Mouse (Mus musculus) cerebellum, postnatal 36 days (tissue): ENCODE data around the gene Dusp3.

Experiments
- DNase-seq, 2 experiments: peaks; one replicate each; pipeline ENCODE4 v3.0.0; 2021 to 2022; ENCODE audit warnings: mixed read lengths in 2 of 2

The Dusp3 gene

GRCm38 (mm10) chr11:101986913-101987312 is at the start of gene Dusp3:
Dusp3 (minus strand) TSS chr11:101987013.
- no peak for DNase-seq

DNA sequence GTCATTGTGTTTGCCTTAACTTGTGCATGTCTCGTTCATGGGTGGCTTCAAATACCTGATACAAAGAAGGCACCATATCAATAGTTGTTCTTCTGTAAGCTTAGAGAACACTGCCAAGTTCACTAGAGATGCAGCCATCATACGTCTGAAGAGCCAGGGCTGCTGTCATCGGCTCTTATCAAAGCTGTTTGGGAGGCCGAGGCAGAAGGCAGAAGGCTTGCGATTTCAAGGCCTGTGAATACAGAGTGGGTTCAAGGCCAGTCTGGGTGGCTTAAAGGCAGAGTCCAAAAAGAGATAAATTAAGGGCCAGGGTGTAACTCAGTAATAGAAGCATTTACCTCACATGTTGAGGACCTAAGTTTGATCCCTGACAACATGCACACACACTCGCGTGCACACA is 49.5 kb upstream of the Dusp3 start:
- no peak for DNase-seq

- DNase-seq: no peak
These were observed 48.7 kb upstream of the Dusp3 start for GRCm38 (mm10) chr11:102035456-102035960.

DNA sequence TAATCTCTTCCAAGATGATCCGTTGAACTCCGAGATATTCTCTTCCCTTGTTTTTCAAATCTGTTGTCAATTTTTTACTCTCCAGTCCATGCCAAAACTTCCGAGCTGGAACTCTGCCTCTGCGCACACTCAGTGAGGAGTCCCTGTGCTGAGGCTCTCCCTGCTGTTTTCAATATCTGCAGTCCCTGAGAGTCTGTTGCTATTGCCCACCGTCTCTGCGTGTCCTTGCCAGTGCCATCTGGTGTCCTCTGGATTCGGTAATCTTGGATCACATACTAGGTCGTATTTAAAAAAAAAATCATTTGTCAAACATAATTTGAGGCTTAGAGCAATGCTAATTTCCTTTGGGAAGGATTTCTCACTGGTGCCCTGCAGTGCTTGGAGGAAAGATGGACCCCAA is 48.1 kb upstream of the Dusp3 start:
- peak; percentile 85 to 89 for DNase-seq

DNA sequence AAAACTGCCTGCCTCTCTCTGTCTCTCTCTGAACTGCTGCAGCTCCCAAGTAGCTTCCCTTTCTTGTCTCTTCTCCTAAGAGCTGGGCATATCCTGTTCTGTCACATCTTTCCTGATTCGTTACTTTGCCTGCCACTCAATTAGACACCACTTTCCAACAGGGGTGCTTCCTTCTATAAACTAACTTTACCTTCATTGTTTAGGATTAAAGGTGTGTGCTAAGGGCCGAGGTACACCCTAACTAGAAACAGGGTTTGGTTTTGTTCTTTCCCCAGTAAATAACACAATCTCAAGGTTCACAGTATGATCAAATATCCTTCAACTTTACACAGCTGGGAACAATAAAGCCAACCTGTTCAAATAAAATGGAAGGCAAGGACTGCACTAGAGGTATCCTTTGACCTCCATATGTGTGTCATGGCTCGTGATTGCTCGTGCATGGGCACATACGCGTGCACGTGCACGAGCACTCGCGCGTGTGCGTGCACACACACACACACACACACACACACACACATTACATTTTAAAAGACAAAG is 46.3 kb upstream of the Dusp3 start:
- DNase-seq: no peak

GRCm38 (mm10) chr11:102031149-102031548 is 44.3 kb upstream of the Dusp3 start:
- peak; percentile 96 to 100 for DNase-seq

DNA sequence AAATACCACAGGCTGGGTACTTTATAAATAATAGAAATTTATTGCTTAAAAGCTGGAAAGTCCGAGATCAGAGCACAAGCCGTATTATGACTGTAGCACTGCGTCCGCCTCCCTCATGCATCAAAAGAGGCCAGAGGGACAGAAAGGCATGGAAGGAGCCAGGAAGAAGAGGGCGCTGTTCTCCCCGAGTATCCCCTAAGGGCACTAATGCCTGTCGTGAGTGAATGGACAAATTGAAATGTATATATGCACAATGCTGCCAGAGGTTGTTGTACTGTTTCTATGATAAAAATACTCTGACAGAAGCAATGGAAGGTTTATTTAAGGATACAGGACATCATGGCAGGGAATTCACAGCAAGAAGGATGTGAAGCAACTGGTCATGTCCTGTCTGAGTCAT is 43.2 kb upstream of the Dusp3 start:
- peak in 1 of 2 experiments; percentile 25 for DNase-seq

DNA sequence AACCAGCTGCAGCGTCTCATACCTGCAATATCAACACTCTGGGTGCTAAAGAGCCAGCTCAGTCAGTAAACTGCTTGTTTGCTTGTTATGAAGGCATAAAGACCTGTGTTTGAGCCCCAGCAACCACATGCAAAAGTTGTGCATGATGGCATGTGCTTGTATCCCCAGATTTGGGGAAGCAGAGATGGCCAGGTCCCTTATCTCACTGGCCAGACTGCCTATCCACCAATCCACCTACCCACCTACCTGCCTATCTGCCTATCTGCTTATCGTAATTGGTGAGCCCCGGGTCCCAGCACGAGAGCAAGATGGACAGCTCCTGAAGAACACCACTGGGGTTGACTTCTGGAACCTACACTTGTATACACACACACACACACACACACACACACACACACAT is 42.5 kb upstream of the Dusp3 start:
- peak in 1 of 2 experiments; percentile 8 for DNase-seq

- DNase-seq: peak in 1 of 2 experiments; percentile 7
These were observed 41.4 kb upstream of the Dusp3 start, which contains the start of gene Mpp3 for GRCm38 (mm10) chr11:102028087-102028816. Mpp3 (minus strand) TSS chr11:102028461.

DNA sequence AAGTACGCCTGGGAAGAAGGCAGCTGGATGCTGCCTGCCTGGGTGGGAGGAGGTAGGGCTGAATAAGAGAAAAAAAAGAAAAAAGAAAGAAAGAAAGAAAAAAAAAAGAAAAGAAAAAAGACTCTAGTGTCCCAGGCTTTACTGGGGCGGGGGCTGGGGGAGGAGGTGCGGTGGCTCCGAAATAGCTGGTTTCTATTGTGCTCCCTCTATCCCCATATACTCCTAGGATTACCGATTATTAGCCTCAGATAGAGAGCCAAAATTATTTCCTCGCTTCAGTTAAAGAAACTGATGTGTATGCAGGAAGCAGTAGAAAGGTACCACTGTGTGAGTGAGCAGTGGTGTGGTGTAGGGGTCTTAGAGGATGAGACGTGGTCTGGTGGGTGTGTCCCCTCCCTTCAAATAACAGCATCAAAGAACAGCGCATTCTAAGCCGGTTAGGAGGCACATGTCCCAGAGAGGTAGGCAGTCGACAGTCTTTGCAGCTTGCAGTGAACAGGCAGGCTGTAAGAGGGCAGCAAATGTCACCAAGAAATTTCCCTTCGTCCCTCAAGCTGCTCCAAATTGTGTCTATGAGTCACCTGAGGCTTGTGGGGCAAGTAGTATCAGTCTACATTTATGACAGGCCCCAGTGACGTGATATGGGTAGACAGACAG is 40.7 kb upstream of the Dusp3 start:
- peak; percentile 48 to 61 for DNase-seq

- DNase-seq: peak; percentile 86 to 88
These were observed 40.0 kb upstream of the Dusp3 start for GRCm38 (mm10) chr11:102026694-102027360.

DNA sequence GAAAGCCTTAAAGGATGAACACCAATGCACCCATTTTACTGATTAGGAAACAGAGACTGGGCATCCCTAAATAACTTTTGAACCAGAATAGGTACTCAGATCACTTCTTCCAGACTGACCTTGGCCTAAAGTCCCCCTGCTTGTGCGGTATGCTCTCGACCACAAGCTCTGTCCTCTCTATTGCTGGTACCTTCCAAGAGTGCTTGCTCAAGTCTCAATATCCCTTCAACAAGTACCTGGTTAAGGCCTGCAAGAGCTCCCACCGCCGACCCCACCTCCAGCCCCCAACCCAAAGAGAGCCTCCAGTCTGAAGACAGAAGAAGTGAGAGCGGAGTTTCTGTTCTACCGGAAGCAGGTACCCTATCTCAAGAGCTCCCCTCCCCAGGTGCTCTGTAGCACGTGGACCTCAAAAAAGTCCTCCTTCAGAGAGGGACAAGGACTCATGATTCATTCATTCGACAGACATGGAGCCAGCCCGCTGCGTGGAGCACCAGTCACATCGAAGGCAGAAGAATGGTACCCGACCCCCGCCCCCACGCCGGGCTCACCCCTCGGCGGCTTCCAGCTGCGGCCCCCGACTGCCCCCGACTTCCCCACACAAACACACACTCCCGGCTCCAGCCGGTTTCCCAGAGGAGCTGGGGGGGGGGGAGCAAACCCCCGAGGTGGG is 39.3 kb upstream of the Dusp3 start:
- peak in 1 of 2 experiments; percentile 54 for DNase-seq

- DNase-seq: peak in 1 of 2 experiments; percentile 29
These were observed 38.5 kb upstream of the Dusp3 start for GRCm38 (mm10) chr11:102025354-102025753.

- peak in 1 of 2 experiments; percentile 21 for DNase-seq
These were observed 38.1 kb upstream of the Dusp3 start for GRCm38 (mm10) chr11:102024875-102025274.

DNA sequence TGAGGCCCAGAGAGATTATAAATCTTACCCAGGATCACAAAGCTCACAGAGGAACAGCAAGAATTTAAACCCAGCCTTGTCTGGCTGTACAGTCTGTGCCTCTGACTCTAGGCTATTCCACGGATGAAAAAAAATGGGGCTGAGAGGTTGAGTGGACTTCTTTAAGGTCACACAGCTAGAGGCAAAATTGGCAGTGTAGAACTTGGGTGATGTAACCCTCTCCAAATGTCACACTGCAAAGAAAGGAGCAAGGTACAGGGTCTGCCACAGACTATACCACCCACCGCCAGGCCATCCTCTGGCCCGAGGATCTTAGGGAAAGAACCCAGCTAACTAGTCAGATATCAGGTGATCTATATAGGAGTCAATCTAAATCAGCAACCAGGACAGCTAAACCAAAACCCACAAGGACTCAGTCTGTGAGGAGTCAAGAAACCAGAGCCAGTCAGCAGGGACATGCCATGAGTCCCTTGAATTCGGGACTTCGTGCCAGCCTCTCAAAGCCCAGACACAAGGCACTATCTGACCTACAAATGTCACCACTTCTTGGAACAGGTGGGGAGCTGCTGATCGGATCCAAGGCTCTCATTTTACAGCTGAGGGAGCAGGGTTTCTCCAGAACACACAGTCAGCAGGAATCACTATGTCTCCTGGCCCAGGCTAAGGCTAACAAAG is 37.4 kb upstream of the Dusp3 start:
- DNase-seq: peak; percentile 78 to 85

DNA sequence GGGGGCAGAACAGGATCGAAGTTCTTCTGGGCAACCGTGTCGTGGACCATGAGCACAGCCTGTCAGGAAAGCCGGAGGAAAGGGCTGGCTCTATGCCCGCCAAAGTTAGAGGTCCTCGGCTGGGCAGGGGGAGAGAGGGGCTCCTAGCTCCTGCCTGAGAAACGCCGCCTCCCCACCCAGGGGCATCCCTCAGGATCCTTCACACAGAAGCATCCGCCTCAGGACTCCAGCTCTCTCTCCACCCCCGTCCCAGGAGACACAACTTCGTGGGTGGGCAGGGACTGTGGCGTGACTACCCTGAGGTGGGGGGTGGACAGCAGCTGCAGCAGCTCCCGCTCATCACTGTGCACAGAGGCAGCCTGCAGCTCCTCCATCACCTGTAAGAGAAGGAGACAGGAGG is 36.6 kb upstream of the Dusp3 start:
- DNase-seq: peak in 1 of 2 experiments; percentile 28

DNA sequence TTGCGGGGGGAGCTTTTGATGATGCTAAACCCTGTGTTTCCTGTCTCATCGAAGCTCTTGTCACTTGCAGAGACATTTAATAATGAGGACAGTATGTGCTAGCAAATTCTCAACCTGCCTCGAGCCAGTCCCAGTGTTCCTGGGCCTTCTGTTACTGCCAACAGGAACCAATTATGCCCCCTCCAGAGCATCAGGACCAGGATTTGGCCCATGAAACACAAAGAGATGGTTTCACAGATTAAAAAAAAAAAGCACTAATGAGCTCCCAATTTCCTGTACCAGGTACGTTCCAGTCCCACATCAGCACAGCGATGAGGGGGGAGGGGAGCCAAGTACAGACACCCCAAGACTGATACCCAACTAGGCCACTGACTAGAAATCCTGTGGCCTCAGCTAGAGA is 34.4 kb upstream of the Dusp3 start:
- no peak for DNase-seq

GRCm38 (mm10) chr11:102019736-102020135 is 32.9 kb upstream of the Dusp3 start:
- no peak for DNase-seq

DNA sequence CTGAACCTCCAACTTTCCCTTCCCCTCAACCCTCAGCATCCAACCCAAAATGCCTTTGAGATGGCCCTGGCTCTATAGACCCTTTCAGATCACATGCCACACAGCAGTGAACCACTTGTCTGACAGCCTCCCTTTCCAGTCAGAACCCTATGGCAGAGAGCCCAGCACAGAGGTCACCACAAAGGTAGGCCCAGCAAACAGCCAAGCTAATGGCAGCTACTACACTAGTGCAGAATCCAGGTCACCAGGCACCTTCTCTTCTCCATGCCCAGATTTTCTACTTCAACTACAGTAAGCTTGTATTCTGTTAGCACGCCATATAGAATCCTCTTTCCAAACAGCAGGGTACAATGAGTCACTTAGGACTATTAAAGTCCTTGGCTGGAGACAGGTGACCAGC is 29.3 kb upstream of the Dusp3 start:
- DNase-seq: peak; percentile 48 to 58

DNA sequence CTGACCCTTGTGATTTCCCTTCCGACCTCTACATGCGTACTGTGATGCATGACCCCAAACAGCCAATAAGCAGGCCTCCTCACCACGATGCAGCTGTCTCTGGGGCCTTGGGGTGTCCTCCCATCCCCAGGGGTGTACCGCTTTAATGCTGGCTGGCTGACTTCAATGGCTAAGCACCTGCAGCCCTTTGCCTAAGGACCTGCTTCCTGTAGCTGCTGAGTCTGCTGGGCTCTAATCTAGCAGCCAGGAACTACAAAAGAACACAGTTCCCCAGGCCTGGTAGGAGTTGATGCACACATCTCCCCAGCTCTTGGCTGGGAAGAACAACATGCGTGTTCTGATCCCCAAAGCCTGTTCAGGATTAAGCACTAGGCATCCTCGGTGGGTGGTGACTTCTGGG is 28.7 kb upstream of the Dusp3 start:
- DNase-seq: no peak

GRCm38 (mm10) chr11:102013201-102013600 is 26.4 kb upstream of the Dusp3 start:
- DNase-seq: no peak

- DNase-seq: no peak
These were observed 24.7 kb upstream of the Dusp3 start for GRCm38 (mm10) chr11:102011510-102011909.
